Mouse (Mus musculus) liver, embryonic 12.5 days (tissue): Measurements from ENCODE around the gene Slc51a. TPM values are rescaled to one million over a fixed set of nuclear protein-coding genes. Genes with fewer than 3 reads are reported as not detected.
A peak's percentile ranks its signal among the peaks of the same experiment; 100 is the strongest.

Experiments
- ATAC-seq: fragments of 200-750 bp; cut with Nextera tagmentation; 2 replicates; pipeline ENCODE4 v1.8.0; 2017; ENCODE audit warnings: moderate number of reproducible peaks, mild to moderate bottlenecking, moderate library complexity
- H3K27ac ChIP-seq: fragments of 300-500 bp; sonication (generic); 2 replicates; pipeline ENCODE4 v1.5.1; 2016; ENCODE audit warnings: mild to moderate bottlenecking
- H3K27me3 ChIP-seq: fragments of 300-500 bp; sonication (generic); replicated peaks from 2 replicates; pipeline ENCODE4 v1.6.1; 2016; ENCODE audit warnings: mild to moderate bottlenecking, moderate library complexity
- H3K36me3 ChIP-seq: fragments of 300-500 bp; sonication (generic); 2 replicates; pipeline ENCODE4 v1.6.1; 2016; ENCODE audit warnings: mild to moderate bottlenecking, moderate library complexity
- H3K4me1 ChIP-seq: fragments of 300-500 bp; sonication (generic); 2 replicates; pipeline ENCODE4 v1.6.1; 2016
- H3K4me2 ChIP-seq: fragments of 300-500 bp; sonication (generic); 2 replicates; pipeline ENCODE4 v1.6.1; 2016; ENCODE audit warnings: mild to moderate bottlenecking, moderate library complexity
- H3K4me3 ChIP-seq: fragments of 300-500 bp; sonication (generic); 2 replicates; pipeline ENCODE4 v1.5.1; 2016; ENCODE audit warnings: mild to moderate bottlenecking, moderate library complexity
- H3K9ac ChIP-seq: fragments of 300-500 bp; sonication (generic); 2 replicates; pipeline ENCODE4 v1.6.1; 2016; ENCODE audit warnings: mild to moderate bottlenecking, moderate library complexity
- H3K9me3 ChIP-seq: fragments of 300-500 bp; sonication (generic); replicated peaks from 2 replicates; pipeline ENCODE4 v1.6.1; 2016; ENCODE audit warnings: mild to moderate bottlenecking, moderate library complexity
- WGBS: fragments of 180-500 bp; shearing (Covaris S2); methylation state at CpG from one replicate; pipeline ENCODE4 v1.1.7; 2016; ENCODE audit not compliant: insufficient replicate concordance; 5-methylcytosine and 5-hydroxymethylcytosine counted together
- polyA plus RNA-seq: library from polyadenylated mRNA; unstranded; fragments of >200 nt; fragmentation: Nextera tagmentation; extraction: Ambion mirVana; gene quantifications from 2 replicates; pipeline ENCODE4 v1.2.1, GENCODE M21; 2016

The Slc51a gene
- polyA plus RNA-seq, 1 experiment from 2014 or later = 0.66 TPM

DNA sequence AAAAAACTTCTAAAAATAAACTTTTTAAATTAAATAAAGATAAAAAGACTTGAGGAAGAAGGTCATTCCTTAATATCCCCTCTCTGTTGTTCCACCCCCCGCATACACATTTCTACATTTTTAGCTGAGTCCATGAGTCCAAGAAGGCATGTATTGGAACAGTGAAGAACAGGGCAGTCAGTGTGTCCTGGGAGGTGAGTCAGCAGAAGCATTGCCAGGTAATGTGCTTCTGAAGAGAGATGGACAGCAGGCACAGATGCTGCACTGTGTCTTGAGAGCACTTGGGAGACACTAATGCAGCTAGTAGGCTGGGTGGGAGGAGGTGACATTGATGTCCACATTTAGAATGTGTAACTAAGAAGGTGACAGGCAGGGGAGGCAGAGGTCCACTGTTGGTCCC, 50.4 kb downstream of the Slc51a start:
- WGBS = 89% methylated on average over 1 of the region's 1 CpGs
- Histone ChIP-seq H3K4me1 (peaks cover 52% of the 10 kb centered on the region), H3K27me3 (no peaks in the 10 kb centered on the region), H3K27ac (no peak overlapping the region), H3K4me2 (no peak overlapping the region), H3K4me3 (no peak overlapping the region), H3K9me3 (no peaks in the 10 kb centered on the region), H3K9ac (no peak overlapping the region), H3K36me3 (peaks cover 45% of the 10 kb centered on the region)
- ATAC-seq = no peak

DNA sequence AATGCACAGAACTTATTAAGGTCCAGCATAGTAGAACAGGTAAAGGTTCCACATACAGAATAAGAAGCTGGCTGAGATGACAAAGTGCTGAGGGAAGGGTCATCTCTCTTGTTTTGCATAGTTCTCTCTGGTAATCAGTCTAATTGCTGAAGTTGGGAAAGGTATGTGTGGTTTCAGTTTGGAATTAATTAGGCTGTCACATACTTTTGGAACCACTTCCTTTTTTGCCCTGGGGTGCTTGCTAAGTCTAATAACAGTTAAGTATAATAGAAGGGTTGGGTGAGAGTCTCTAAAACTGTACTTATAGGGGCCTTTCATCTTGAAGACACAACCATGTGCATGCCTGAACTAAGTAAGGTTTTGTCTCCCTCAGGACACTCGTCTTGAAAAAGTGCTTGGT, 51.0 kb downstream of the Slc51a start:
- no peaks in the 10 kb centered on the region for H3K27me3 ChIP-seq
- peaks cover 42% of the 10 kb centered on the region for H3K36me3 ChIP-seq
- H3K27ac ChIP-seq = no peak overlapping the region
- no peak overlapping the region for H3K4me2 ChIP-seq
- H3K9ac ChIP-seq = no peak overlapping the region
- no peak overlapping the region for H3K4me3 ChIP-seq
- ATAC-seq = no peak
- H3K9me3 ChIP-seq = no peaks in the 10 kb centered on the region
- H3K4me1 ChIP-seq = peaks cover 54% of the 10 kb centered on the region
- 58% methylated on average over 1 of the region's 1 CpGs for WGBS

DNA sequence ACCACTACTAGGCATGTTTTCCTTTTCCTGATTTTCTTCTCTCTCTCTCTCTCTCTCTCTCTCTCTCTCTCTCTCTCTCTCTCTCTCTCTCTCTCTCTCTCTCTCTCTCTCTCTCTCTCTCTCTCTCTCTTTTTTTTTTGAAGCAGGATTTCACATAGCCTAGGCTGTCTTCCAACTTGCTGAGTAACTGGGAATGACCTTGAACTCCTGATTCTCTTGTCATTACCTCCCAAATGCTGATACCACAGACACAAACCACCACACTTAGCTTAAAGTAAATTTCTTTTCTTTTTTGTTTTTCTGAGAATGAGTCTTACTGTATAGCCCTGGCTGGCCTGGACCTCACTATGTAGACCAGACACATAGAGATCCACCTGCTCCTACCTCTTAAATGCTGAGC, 53.0 kb downstream of the Slc51a start:
- H3K4me1 ChIP-seq = peaks cover 48% of the 10 kb centered on the region
- no peaks in the 10 kb centered on the region for H3K27me3 ChIP-seq
- peaks cover 23% of the 10 kb centered on the region for H3K36me3 ChIP-seq
- no peak overlapping the region for H3K9ac ChIP-seq
- H3K4me3 ChIP-seq = no peak overlapping the region
- H3K27ac ChIP-seq = 0 out of 2 replicates have a peak overlapping the region, but pooled peaks have one; percentile 55
- no peak for ATAC-seq
- H3K4me2 ChIP-seq = no peak overlapping the region
- no peaks in the 10 kb centered on the region for H3K9me3 ChIP-seq

DNA sequence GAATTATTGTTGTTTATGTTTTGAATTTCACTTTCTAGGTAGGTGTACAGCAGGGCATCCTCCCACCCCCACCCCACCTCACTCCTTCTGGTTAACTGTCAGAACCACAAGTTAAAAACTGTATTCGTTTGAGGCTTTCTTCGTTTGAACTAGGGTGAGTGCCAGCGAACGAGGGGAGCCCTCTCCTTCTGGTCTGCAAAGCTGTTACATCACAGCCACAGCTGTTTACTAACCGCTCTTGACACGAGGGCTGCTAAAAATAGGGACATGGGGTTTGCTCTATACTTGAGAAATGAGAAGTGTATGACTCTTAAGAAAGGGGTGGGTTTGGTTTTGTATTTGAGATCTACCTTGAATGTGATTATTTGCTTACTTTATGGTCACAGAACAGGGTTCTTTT, 53.6 kb downstream of the Slc51a start:
- no peaks in the 10 kb centered on the region for H3K9me3 ChIP-seq
- H3K27me3 ChIP-seq = no peaks in the 10 kb centered on the region
- no peak for ATAC-seq
- peak overlapping the region; percentile 71 for H3K4me2 ChIP-seq
- peaks cover 17% of the 10 kb centered on the region for H3K36me3 ChIP-seq
- no peak overlapping the region for H3K4me3 ChIP-seq
- peak overlapping the region; percentile 55 for H3K27ac ChIP-seq
- H3K4me1 ChIP-seq = peaks cover 54% of the 10 kb centered on the region
- WGBS = 18% methylated on average over 6 of the region's 6 CpGs
- H3K9ac ChIP-seq = peak overlapping the region; percentile 14; the same call in 1 of the 2 replicates

DNA sequence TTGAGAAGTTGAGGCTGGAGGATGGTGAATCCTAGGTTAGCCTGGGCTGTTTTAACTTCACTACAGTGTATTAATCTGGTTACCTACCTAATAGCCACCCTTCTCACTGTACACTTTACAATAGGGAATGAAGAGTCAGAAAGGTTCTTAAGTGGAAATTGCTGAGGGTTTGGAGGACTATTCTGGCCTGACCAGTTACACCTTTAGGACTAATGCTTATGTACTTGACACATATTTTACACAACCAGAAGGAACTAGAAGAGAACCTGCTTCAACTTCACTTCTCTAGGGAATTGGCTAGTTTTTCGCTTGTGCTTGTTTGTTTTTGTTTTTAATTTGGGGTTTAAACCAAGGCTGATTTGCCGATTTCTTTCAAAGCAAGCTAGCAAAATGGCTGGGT, 54.5 kb downstream of the Slc51a start:
- H3K4me2 ChIP-seq = peak overlapping the region; percentile 71
- peak overlapping the region; percentile 55 for H3K27ac ChIP-seq
- no peak for ATAC-seq
- H3K9me3 ChIP-seq = no peaks in the 10 kb centered on the region
- H3K9ac ChIP-seq = peak overlapping the region; percentile 95
- no peaks in the 10 kb centered on the region for H3K27me3 ChIP-seq
- peak overlapping the region; percentile 85; the same call in 1 of the 2 replicates for H3K4me3 ChIP-seq
- H3K4me1 ChIP-seq = peaks cover 55% of the 10 kb centered on the region
- 73% methylated on average over 2 of the region's 2 CpGs for WGBS
- H3K36me3 ChIP-seq = peaks cover 15% of the 10 kb centered on the region

DNA sequence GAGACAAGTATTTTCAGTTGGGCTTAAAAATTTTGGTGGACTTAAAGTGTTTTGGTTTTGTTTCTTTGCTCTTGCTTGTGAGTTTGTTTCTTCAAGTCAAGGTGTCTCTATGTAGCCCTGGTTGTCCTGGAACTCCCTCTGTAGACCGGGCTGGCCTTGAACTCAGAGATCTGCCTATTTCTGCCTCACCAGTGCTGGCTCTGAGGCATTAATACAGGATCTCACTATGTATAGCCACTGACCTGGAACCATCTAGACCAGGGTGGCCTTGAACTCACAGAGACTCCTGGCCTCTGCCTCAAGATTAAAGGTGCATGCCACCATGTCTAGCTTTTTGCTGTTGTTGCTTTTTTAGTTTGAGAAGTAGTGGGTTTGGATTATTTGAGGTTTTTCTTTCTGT, 55.8 kb downstream of the Slc51a start:
- peak overlapping the region; percentile 97 for H3K27ac ChIP-seq
- WGBS = 94% methylated on average over 1 of the region's 1 CpGs
- no peaks in the 10 kb centered on the region for H3K27me3 ChIP-seq
- ATAC-seq = no peak
- H3K4me1 ChIP-seq = peaks cover 47% of the 10 kb centered on the region
- peak overlapping the region; percentile 71 for H3K4me2 ChIP-seq
- H3K9ac ChIP-seq = peak overlapping the region; percentile 95
- peaks cover 7% of the 10 kb centered on the region; the same call in 1 of the 2 replicates for H3K36me3 ChIP-seq
- H3K9me3 ChIP-seq = no peaks in the 10 kb centered on the region
- H3K4me3 ChIP-seq = peak overlapping the region; percentile 85

DNA sequence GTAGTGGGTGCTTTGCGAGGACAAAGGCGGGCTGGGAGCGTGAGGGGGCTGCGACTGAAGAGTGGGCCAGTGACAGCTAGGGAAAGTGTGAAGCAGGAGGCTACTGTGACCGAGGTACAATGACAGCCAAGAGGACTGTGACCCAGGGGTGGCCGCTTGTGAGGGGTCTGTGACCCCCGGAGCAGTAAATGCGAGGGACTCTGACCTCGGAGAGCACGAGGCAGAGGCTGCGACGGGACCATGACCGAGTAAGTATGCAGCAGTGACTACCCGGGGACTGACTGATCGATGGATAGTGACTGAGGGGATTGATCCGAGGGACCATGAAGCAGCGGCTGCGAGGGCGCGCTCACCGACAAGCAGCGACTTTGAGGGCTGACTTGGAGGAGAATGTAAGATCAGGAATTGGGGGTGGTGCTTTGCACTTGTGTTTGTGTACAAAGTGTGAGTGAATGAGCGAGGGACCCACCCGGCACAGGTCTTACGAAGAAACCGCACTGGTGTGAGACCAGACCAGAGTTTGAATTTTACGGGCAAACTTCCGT, 56.6 kb downstream of the Slc51a start:
- Histone ChIP-seq H3K36me3 (peaks cover 4% of the 10 kb centered on the region; the same call in 1 of the 2 replicates), H3K9ac (peak overlapping the region; percentile 95), H3K4me1 (peaks cover 44% of the 10 kb centered on the region), H3K9me3 (no peaks in the 10 kb centered on the region), H3K27me3 (no peaks in the 10 kb centered on the region), H3K4me3 (peak overlapping the region; percentile 85), H3K27ac (peak overlapping the region; percentile 97), H3K4me2 (peak overlapping the region; percentile 71)
- 2% methylated on average over 28 of the region's 28 CpGs for WGBS
- ATAC-seq = peak; percentile 68

DNA sequence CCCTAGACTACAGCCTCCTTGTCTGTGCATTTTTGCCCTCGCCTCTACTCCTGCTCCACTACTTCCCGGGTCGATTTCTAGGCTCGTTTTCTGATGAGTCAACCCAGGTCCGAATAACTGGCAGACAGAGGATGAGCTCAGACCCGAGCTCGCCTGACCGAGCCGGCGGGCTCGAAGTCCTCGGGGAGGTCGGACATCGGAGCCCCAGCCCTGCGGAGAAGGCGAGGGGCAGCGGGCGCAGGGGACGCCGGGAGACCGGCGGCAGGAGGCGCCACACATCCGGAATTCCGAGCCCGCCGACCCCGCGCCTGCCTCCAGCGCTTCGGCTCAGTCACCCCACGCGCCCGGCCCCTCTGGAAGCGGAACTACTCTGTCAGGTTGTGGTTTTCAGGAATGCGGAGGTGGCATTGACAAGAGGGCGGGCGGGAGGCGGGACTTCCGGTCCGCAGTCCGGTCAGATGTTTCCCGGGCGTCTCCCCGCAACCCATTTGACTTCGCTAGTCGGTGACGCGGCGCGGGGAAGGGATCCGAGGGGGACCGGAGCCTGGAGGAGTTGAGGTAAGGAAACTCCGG, 57.1 kb downstream of the Slc51a start, which contains the start of gene Pcyt1a:
Pcyt1a (plus strand) TSS at position 448 of the 573 bp plus-strand sequence.
- WGBS = under 1% methylated on average over 54 of the region's 54 CpGs
- H3K4me2 ChIP-seq = peak within 1 kb of the TSS; percentile 71

DNA sequence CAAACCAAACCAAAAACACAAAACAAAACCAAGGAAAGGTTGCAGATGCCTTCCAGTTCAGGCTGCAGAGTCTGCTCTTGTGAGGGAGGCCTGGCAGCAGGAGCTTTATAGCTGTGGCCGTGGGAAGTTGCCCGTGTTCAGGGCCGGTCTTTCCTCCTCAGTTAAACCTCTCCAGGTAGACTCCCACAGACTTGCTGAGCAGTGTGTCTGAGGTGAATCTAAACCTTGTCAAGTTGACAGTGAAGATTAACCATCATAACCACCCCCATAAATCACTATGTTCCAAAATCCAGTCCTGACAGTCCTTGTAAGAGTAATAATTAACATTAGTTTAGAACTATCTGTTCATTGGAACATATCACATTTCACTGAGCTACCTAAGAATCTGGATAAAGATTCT, 60.2 kb downstream of the Slc51a start:
- WGBS = 70% methylated on average over 3 of the region's 3 CpGs
- no peak overlapping the region for H3K4me3 ChIP-seq

More for the DNA sequence above, 57.1 kb downstream of the Slc51a start, which contains the start of gene Pcyt1a:
- Histone ChIP-seq H3K27ac (peak within 1 kb of the TSS; percentile 97), H3K4me1 (peaks cover 44% of the 10 kb centered on the region), H3K9me3 (no peaks in the 10 kb centered on the region), H3K36me3 (no peaks in the 10 kb centered on the region), H3K4me3 (peak within 1 kb of the TSS; percentile 85), H3K9ac (peak within 1 kb of the TSS; percentile 95), H3K27me3 (no peaks in the 10 kb centered on the region)
- ATAC-seq = peak; percentile 94

More for the DNA sequence above, 60.2 kb downstream of the Slc51a start:
- no peak overlapping the region for H3K4me2 ChIP-seq
- H3K27me3 ChIP-seq = no peaks in the 10 kb centered on the region
- no peak for ATAC-seq
- H3K4me1 ChIP-seq = peaks cover 19% of the 10 kb centered on the region
- no peak overlapping the region for H3K9ac ChIP-seq
- H3K27ac ChIP-seq = no peak overlapping the region
- H3K9me3 ChIP-seq = no peaks in the 10 kb centered on the region
- no peaks in the 10 kb centered on the region for H3K36me3 ChIP-seq

Other genes with a start within 250 kb of the Slc51a start
- 13.0 and 13.8 TPM in 2 replicates for gene Fbxo45, start 240.7 kb downstream of the Slc51a start, polyA plus RNA-seq
- gene Wdr53, start 240.7 kb downstream of the Slc51a start, polyA plus RNA-seq = 13.0 and 15.3 TPM in 2 replicates
- not detected in 2 replicates for gene Smco1, start 216.4 kb downstream of the Slc51a start, polyA plus RNA-seq
- 24.7 and 25.1 TPM in 2 replicates for gene Rnf168, start 210.4 kb downstream of the Slc51a start, polyA plus RNA-seq
- 10.9 and 11.0 TPM in 2 replicates for gene Ubxn7, start 155.6 kb downstream of the Slc51a start, polyA plus RNA-seq
- gene Tm4sf19, start 87.4 kb downstream of the Slc51a start, polyA plus RNA-seq = not detected in 2 replicates
- gene Tctex1d2, start 68.2 kb downstream of the Slc51a start, polyA plus RNA-seq = 8.1 and 8.6 TPM in 2 replicates
- gene Pcyt1a, start 57.0 kb downstream of the Slc51a start, polyA plus RNA-seq = 37.6 TPM in 2 replicates
- gene Zdhhc19, start 8.4 kb upstream of the Slc51a start, polyA plus RNA-seq = not detected in 2 replicates
- gene Tfrc, start 121.0 kb upstream of the Slc51a start, polyA plus RNA-seq = 327 and 339 TPM in 2 replicates
- 6.3 and 6.6 TPM in 2 replicates for gene Tnk2, start 156.0 kb upstream of the Slc51a start, polyA plus RNA-seq
- 0.59 and 0.63 TPM in 2 replicates for gene Muc4, start 248.0 kb upstream of the Slc51a start, polyA plus RNA-seq